Mouse (Mus musculus) megakaryocyte, embryonic 14.5 days (primary cell): Measurements from ENCODE around the gene Olfr547.

Source experiments
- FLI1 ChIP-seq: IDR thresholded peaks from 2 replicates; pipeline ENCODE4 v1.6.1; 2012; ENCODE audit warnings: low read length, inconsistent platforms, mixed read lengths
- GATA1 ChIP-seq: IDR thresholded peaks from 3 replicates; pipeline ENCODE4 v1.6.1; 2012; ENCODE audit warnings: mixed read lengths, low read length, inconsistent platforms, borderline replicate concordance

GRCm38 (mm10) chr7:102488161-102488560 is 46.4 kb upstream of the Olfr547 start, which contains the start of gene Olfr544:
- TF ChIP-seq GATA1 (no peak), FLI1 (no peak)
